ENCODE assay signal across 8 mouse cellular contexts in the genomic region with DNA sequence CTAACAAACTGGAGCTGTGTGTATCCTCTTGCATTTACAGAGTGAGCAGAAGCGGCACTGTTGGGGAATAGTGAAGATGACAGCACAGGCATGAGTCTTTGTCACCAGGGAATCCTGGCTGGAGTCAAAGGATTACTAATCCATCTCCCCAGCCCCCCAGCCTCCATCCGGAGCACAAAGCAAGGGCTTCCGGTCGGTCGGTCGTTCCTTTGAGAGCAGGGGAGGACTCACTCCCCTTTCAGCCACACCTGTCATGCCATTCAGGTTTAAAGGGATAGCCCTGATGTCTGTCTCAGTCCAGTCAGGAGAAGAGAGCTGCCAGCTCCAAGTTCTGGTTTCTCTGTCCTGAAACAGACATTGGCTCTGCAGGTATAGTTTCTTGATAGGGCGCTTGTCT. TPM values are rescaled to one million over a fixed set of nuclear protein-coding genes. Genes with fewer than 3 reads are reported as not detected.
DNase-seq lines count a peak whose midpoint lies in the region; ATAC-seq and TF ChIP-seq lines count a peak whose summit lies in the region.

No protein-coding gene starts in this region.

- 18% methylated on average over 7 of the region's 7 CpGs for WGBS in heart, embryonic 10.5 days
- WGBS in heart, postnatal 0 days = 19% methylated on average over 7 of the region's 7 CpGs
- 27% methylated on average over 7 of the region's 7 CpGs for WGBS in liver, embryonic 14.5 days (ENCODE audit: insufficient replicate concordance)

- TF ChIP-seq EP300 in heart, postnatal 0 days (IDR thresholded peaks at IDR 0.05; ENCODE audit: low read depth) = no peak
- TF ChIP-seq EP300 in liver, embryonic 14.5 days (IDR thresholded peaks at IDR 0.05; ENCODE audit: low read depth) = no peak

- H3K27ac ChIP-seq in heart, embryonic 10.5 days = peak overlapping the region; percentile 83
- H3K27ac ChIP-seq in ES-E14 (ENCODE audit: insufficient read depth, low read depth, low read length, poor library complexity, severe bottlenecking) = peak overlapping the region; percentile 2; the same call in 1 of the 2 replicates
- peak overlapping the region; percentile 95 for H3K27ac ChIP-seq in heart, postnatal 0 days (ENCODE audit: low read depth)
- no peak overlapping the region for H3K27ac ChIP-seq in liver, embryonic 14.5 days

- no peaks in the 10 kb centered on the region for H3K36me3 ChIP-seq in heart, embryonic 10.5 days
- H3K36me3 ChIP-seq in ES-E14 (ENCODE audit: control insufficient read depth, insufficient read depth, low read length, poor library complexity, severe bottlenecking) = no peaks in the 10 kb centered on the region; the same call in 1 of the 2 replicates
- no peaks in the 10 kb centered on the region for H3K36me3 ChIP-seq in heart, postnatal 0 days (replicated peaks; ENCODE audit: control insufficient read depth, insufficient read depth, low read length)
- no peaks in the 10 kb centered on the region for H3K36me3 ChIP-seq in liver, embryonic 14.5 days (replicated peaks; ENCODE audit: control insufficient read depth, insufficient read depth, low read depth)

- H3K9me3 ChIP-seq in heart, embryonic 10.5 days = no peaks in the 10 kb centered on the region
- no peaks in the 10 kb centered on the region for H3K9me3 ChIP-seq in ES-E14 (ENCODE audit: control insufficient read depth, insufficient read depth, low read depth, low read length)
- H3K9me3 ChIP-seq in heart, postnatal 0 days (replicated peaks; ENCODE audit: control insufficient read depth, low read length) = no peaks in the 10 kb centered on the region
- no peaks in the 10 kb centered on the region for H3K9me3 ChIP-seq in liver, embryonic 14.5 days (ENCODE audit: control insufficient read depth, low read length)

- peak overlapping the region; percentile 6; the same call in 1 of the 2 replicates for H3K9ac ChIP-seq in ES-E14 (ENCODE audit: insufficient read depth, low read depth, low read length, poor library complexity, severe bottlenecking)
- peak overlapping the region; percentile 35 for H3K9ac ChIP-seq in heart, postnatal 0 days (replicated peaks; ENCODE audit: low read depth, low read length)
- no peak overlapping the region for H3K9ac ChIP-seq in liver, embryonic 14.5 days (replicated peaks)

- peak; percentile 17 for ATAC-seq in heart, postnatal 0 days (ENCODE audit: insufficient read depth, low read depth)
- no peak for ATAC-seq in liver, embryonic 14.5 days (ENCODE audit: insufficient read depth)
- ATAC-seq in monocyte, adult 5-6 weeks (replicated peaks; ENCODE audit: insufficient number of reproducible peaks, low FRiP score, low TSS enrichment, poor library complexity, severe bottlenecking) = no peak

- TF ChIP-seq CTCF in heart, postnatal 0 days (IDR thresholded peaks at IDR 0.05; ENCODE audit: low read depth) = no peak
- no peak for TF ChIP-seq CTCF in liver, embryonic 14.5 days (IDR thresholded peaks at IDR 0.05; ENCODE audit: low read depth)

- in situ Hi-C loops in ES-E14 (cut with MboI; ENCODE audit: low sequenced_read_pairs in 2 of 2, unreplicated experiment in 2 of 2) = no loop called here

- H3K4me2 ChIP-seq in heart, postnatal 0 days (ENCODE audit: low read depth, low read length) = peak overlapping the region; percentile 52
- H3K4me2 ChIP-seq in liver, embryonic 14.5 days (ENCODE audit: low read depth) = peak overlapping the region; percentile 36; the same call in 1 of the 2 replicates

- DNase-seq in heart, embryonic 10.5 days (ENCODE audit: low spot score) = no peak
- DNase-seq in heart, adult 18-20 months = no peak
- no peak for DNase-seq in ES-E14 (ENCODE audit: low read depth, low spot score)
- DNase-seq in heart, postnatal 0 days (ENCODE audit: low spot score) = no peak
- no peak for DNase-seq in liver, embryonic 14.5 days (ENCODE audit: low read depth in 3 of 3, low spot score in 3 of 3)
- DNase-seq in natural killer cell, adult 2 months (ENCODE audit: low spot score in 2 of 2) = no peak
- no peak for DNase-seq in urinary bladder, postnatal 10 days (ENCODE audit: low spot score)

- peak overlapping the region; percentile 36 for H3K4me3 ChIP-seq in heart, embryonic 10.5 days
- peak overlapping the region; percentile 13 to 22; a peak in 1 of 4 replicates for H3K4me3 ChIP-seq in ES-E14 (ENCODE audit: insufficient read depth in 1 of 2, low read depth in 1 of 2, low read length in 2 of 2, poor library complexity in 1 of 2, severe bottlenecking in 1 of 2)
- H3K4me3 ChIP-seq in heart, postnatal 0 days (ENCODE audit: low read depth, low read length) = peak overlapping the region; percentile 14; the same call in 1 of the 2 replicates
- no peak overlapping the region for H3K4me3 ChIP-seq in liver, embryonic 14.5 days (ENCODE audit: insufficient read depth in 1 of 2, low read depth in 2 of 2, low read length in 2 of 2)

- H3K27me3 ChIP-seq in heart, embryonic 10.5 days (ENCODE audit: insufficient read depth, poor library complexity, severe bottlenecking) = no peaks in the 10 kb centered on the region
- no peaks in the 10 kb centered on the region for H3K27me3 ChIP-seq in heart, postnatal 0 days (ENCODE audit: control insufficient read depth, insufficient read depth, low read length)
- no peaks in the 10 kb centered on the region for H3K27me3 ChIP-seq in liver, embryonic 14.5 days (ENCODE audit: control insufficient read depth, insufficient read depth, low read length)

- peaks cover 82% of the 10 kb centered on the region for H3K4me1 ChIP-seq in heart, embryonic 10.5 days
- peaks cover 7 to 21% of the 10 kb centered on the region in 2 experiments for H3K4me1 ChIP-seq in ES-E14 (ENCODE audit: control insufficient read depth in 2 of 2, insufficient read depth in 2 of 2, low read length in 2 of 2, poor library complexity in 1 of 2)
- peaks cover 55% of the 10 kb centered on the region for H3K4me1 ChIP-seq in heart, postnatal 0 days (ENCODE audit: control insufficient read depth, insufficient read depth)
- H3K4me1 ChIP-seq in liver, embryonic 14.5 days (replicated peaks; ENCODE audit: control insufficient read depth in 2 of 2, insufficient read depth in 2 of 2, low read length in 1 of 2) = peaks cover 6 to 26% of the 10 kb centered on the region in 2 experiments

TF ChIP-seq in ES-E14, 5 proteins besides CTCF, POLR2A, EP300 and RAD21 (continues in another document):
- no peak for TF ChIP-seq ZNF384 (IDR thresholded peaks at IDR 0.05; ENCODE audit: low read depth, low read length)
- TF ChIP-seq MAFK (IDR thresholded peaks at IDR 0.05; ENCODE audit: insufficient read depth, low read depth, low read length) = no peak
- no peak for TF ChIP-seq HCFC1 (IDR thresholded peaks at IDR 0.05; ENCODE audit: borderline replicate concordance, insufficient read depth, low read length)
- TF ChIP-seq ZC3H11A (IDR thresholded peaks at IDR 0.05; ENCODE audit: borderline replicate concordance, low read depth, low read length) = no peak

RNA-seq across cellular contexts. Expression of a gene that starts 7.4 kb away (rescaled TPM):
- polyA plus RNA-seq in heart, embryonic 10.5 days (2016; fragmentation: Nextera tagmentation; extraction: Ambion mirVana) = 37.7 and 39.0 TPM in 2 replicates
- 10 to 100 TPM; 41.4 to 52.6 TPM for total RNA-seq in heart, adult 18-20 months (2021)
- total RNA-seq in ES-E14 (2012; rRNA removed) = 20.1 and 20.2 TPM in 2 replicates
- 19.9 and 22.8 TPM in 2 replicates for total RNA-seq in heart, postnatal 0 days (2014; rRNA removed; ENCODE audit: low replicate concordance)
- polyA plus RNA-seq in heart, postnatal 0 days (2015; fragmentation: Nextera tagmentation; extraction: Ambion mirVana) = 14.2 and 17.3 TPM in 2 replicates
- 4.3 and 5.6 TPM in 2 replicates for polyA plus RNA-seq in liver, embryonic 14.5 days (2012; rRNA removed)
- polyA plus RNA-seq in liver, embryonic 14.5 days (2014; fragmentation: Nextera tagmentation; extraction: Ambion mirVana) = 8.2 and 9.0 TPM in 2 replicates
- total RNA-seq in monocyte, adult 5-6 weeks (2017) = 37.1 to 68.5 TPM (median 61.2 TPM) in 3 replicates

RNA-seq across cellular contexts. Expression of a gene that starts 14.7 kb away (rescaled TPM):
- 47.5 and 47.7 TPM in 2 replicates for polyA plus RNA-seq in heart, embryonic 10.5 days (2016; fragmentation: Nextera tagmentation; extraction: Ambion mirVana)
- total RNA-seq in heart, adult 18-20 months (2021) = 10 to 100 TPM; 13.3 to 15.3 TPM
- total RNA-seq in ES-E14 (2012; rRNA removed) = 15.0 and 21.8 TPM in 2 replicates
- 30.9 and 186 TPM in 2 replicates for total RNA-seq in heart, postnatal 0 days (2014; rRNA removed; ENCODE audit: low replicate concordance)
- polyA plus RNA-seq in heart, postnatal 0 days (2015; fragmentation: Nextera tagmentation; extraction: Ambion mirVana) = 41.7 and 43.1 TPM in 2 replicates
- 20.1 and 20.3 TPM in 2 replicates for polyA plus RNA-seq in liver, embryonic 14.5 days (2012; rRNA removed)
- polyA plus RNA-seq in liver, embryonic 14.5 days (2014; fragmentation: Nextera tagmentation; extraction: Ambion mirVana) = 24.4 and 25.9 TPM in 2 replicates
- total RNA-seq in monocyte, adult 5-6 weeks (2017) = 14.4 to 20.7 TPM (median 16.1 TPM) in 3 replicates

RNA-seq across cellular contexts. Expression of a gene that starts 36.4 kb away (rescaled TPM):
- polyA plus RNA-seq in heart, embryonic 10.5 days (2016; fragmentation: Nextera tagmentation; extraction: Ambion mirVana) = 26.3 and 39.5 TPM in 2 replicates
- 1 to 10 TPM; 8.8 to 9.5 TPM for total RNA-seq in heart, adult 18-20 months (2021)
- total RNA-seq in ES-E14 (2012; rRNA removed) = 44.2 and 48.7 TPM in 2 replicates
- total RNA-seq in heart, postnatal 0 days (2014; rRNA removed; ENCODE audit: low replicate concordance) = 53.1 and 69.1 TPM in 2 replicates
- 26.8 and 28.5 TPM in 2 replicates for polyA plus RNA-seq in heart, postnatal 0 days (2015; fragmentation: Nextera tagmentation; extraction: Ambion mirVana)
- polyA plus RNA-seq in liver, embryonic 14.5 days (2012; rRNA removed) = 11.9 and 14.8 TPM in 2 replicates
- 11.0 and 12.0 TPM in 2 replicates for polyA plus RNA-seq in liver, embryonic 14.5 days (2014; fragmentation: Nextera tagmentation; extraction: Ambion mirVana)
- 1.2 to 2.6 TPM (median 2.5 TPM) in 3 replicates for total RNA-seq in monocyte, adult 5-6 weeks (2017)

RNA-seq across cellular contexts. Expression of a gene that starts 52.1 kb away (rescaled TPM):
- polyA plus RNA-seq in heart, embryonic 10.5 days (2016; fragmentation: Nextera tagmentation; extraction: Ambion mirVana) = 2.0 and 3.1 TPM in 2 replicates
- total RNA-seq in heart, adult 18-20 months (2021) = 1 to 10 TPM; 1.3 to 2.4 TPM
- total RNA-seq in ES-E14 (2012; rRNA removed) = 2.4 and 3.0 TPM in 2 replicates
- total RNA-seq in heart, postnatal 0 days (2014; rRNA removed; ENCODE audit: low replicate concordance) = 2.6 TPM in 1 of 2 replicates, not detected in the other
- 2.2 and 2.6 TPM in 2 replicates for polyA plus RNA-seq in heart, postnatal 0 days (2015; fragmentation: Nextera tagmentation; extraction: Ambion mirVana)
- polyA plus RNA-seq in liver, embryonic 14.5 days (2012; rRNA removed) = 0.46 and 0.53 TPM in 2 replicates
- 0.77 and 0.93 TPM in 2 replicates for polyA plus RNA-seq in liver, embryonic 14.5 days (2014; fragmentation: Nextera tagmentation; extraction: Ambion mirVana)
- total RNA-seq in monocyte, adult 5-6 weeks (2017) = 0.19 to 1.3 TPM in 2 of 3 replicates, not detected in the other

RNA-seq across cellular contexts. Expression of a gene that starts 52.8 kb away (rescaled TPM):
- 8.2 and 9.1 TPM in 2 replicates for polyA plus RNA-seq in heart, embryonic 10.5 days (2016; fragmentation: Nextera tagmentation; extraction: Ambion mirVana)
- 1 to 10 TPM; 2.3 to 2.4 TPM for total RNA-seq in heart, adult 18-20 months (2021)
- 5.9 and 7.2 TPM in 2 replicates for total RNA-seq in ES-E14 (2012; rRNA removed)
- total RNA-seq in heart, postnatal 0 days (2014; rRNA removed; ENCODE audit: low replicate concordance) = 1.4 and 5.9 TPM in 2 replicates
- 3.8 and 4.2 TPM in 2 replicates for polyA plus RNA-seq in heart, postnatal 0 days (2015; fragmentation: Nextera tagmentation; extraction: Ambion mirVana)
- polyA plus RNA-seq in liver, embryonic 14.5 days (2012; rRNA removed) = 0.29 and 0.31 TPM in 2 replicates
- polyA plus RNA-seq in liver, embryonic 14.5 days (2014; fragmentation: Nextera tagmentation; extraction: Ambion mirVana) = 1.4 and 1.8 TPM in 2 replicates
- 0.10 to 0.21 TPM (median 0.19 TPM) in 3 replicates for total RNA-seq in monocyte, adult 5-6 weeks (2017)

Comparison
In these comparisons a context has a peak if more than half of its experiments do, and no peak if none do; other contexts are left out.
1. H3K4me3 ChIP-seq: peak in heart, embryonic 10.5 days (single experiment), ES-E14 (2 of 2) and heart, postnatal 0 days (single experiment); none in liver, embryonic 14.5 days (0 of 2).